Mouse (Mus musculus) C2C12 (cell line): ENCODE measurements at regions not wholly inside any gene's neighbourhood (a gene's known extent, or its start where the extent isn't known, plus 50 kb on each side); places are given as distances from the start of the nearest gene placed in this dataset.

Experiments
- CEBPB ChIP-seq: IDR thresholded peaks from one replicate; pipeline ENCODE4 v1.6.1; 2011; ENCODE audit warnings: low read depth, mild to moderate bottlenecking, control low read depth, moderate library complexity
- CTCF ChIP-seq: IDR thresholded peaks from one replicate; pipeline ENCODE4 v1.5.1; 2011; ENCODE audit not compliant: control insufficient read depth, insufficient read depth, insufficient read length
- FOSL1 ChIP-seq: IDR thresholded peaks from one replicate; pipeline ENCODE4 v1.8.0; 2011; ENCODE audit warnings: mild to moderate bottlenecking, low read length; ENCODE audit not compliant: poor library complexity, insufficient read depth, severe bottlenecking
- MAX ChIP-seq: IDR thresholded peaks from one replicate; pipeline ENCODE4 v1.6.1; 2011; ENCODE audit warnings: mild to moderate bottlenecking, control low read depth
- MYOD1 ChIP-seq: IDR thresholded peaks from one replicate; pipeline ENCODE4 v1.6.1; 2011; ENCODE audit warnings: low read depth; ENCODE audit not compliant: control insufficient read depth, insufficient read length

GRCm38 (mm10) chr14:118368619-118369431, 102.1 kb downstream of the Gm9376 start:
- TF ChIP-seq CTCF = no peak
- no peak for TF ChIP-seq FOSL1
- no peak for TF ChIP-seq CEBPB
- no peak for TF ChIP-seq MAX
- TF ChIP-seq MYOD1 = no peak
